Mouse (Mus musculus): Measurements from ENCODE around the gene Tmem88. TPM values are rescaled to one million over a fixed set of nuclear protein-coding genes. Genes with fewer than 3 reads are reported as not detected.
"Not testable (repeated sequence)": the region's sequence is repeated elsewhere in the genome, so short reads cannot be mapped to it uniquely, and the experiment has no call there.

Gene Tmem88
- total RNA-seq, 2 experiments from 2014 or later: 2.1 to 2.3 TPM

GRCm38 (mm10) chr11:69405397-69406200 is 7.6 kb upstream of the Tmem88 start:
- DNase-seq (ENCODE audit: low spot score in 2 of 2): no peak

- no peak for DNase-seq (ENCODE audit: low spot score in 2 of 2)
These were observed 6.8 kb upstream of the Tmem88 start for GRCm38 (mm10) chr11:69404595-69405396.

- DNase-seq (ENCODE audit: low spot score in 2 of 2): no peak
These were observed 5.9 kb upstream of the Tmem88 start for GRCm38 (mm10) chr11:69403691-69404594.

DNA sequence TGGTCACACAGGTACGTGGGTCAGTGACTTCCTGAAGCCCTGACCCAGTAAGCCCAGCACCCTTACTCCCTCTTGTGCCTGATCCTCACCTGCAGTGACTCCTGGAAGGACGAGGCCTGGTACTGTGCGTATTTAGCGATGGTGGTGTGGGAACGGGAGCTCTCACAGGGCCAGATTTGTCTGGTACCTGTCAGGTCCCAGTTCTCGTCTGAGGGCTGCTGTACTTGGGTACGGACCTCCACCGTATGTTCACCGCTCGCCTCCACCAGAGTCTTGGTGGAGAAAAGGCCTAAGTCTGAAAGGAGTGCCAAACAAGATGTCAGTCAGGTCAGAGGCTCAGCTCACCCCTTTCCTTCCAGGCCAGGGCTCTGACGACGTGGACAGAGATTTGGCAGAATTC is 4.0 kb upstream of the Tmem88 start:
- DNase-seq (ENCODE audit: low spot score in 2 of 2): no peak

- DNase-seq (ENCODE audit: low spot score in 2 of 2): peak; percentile 81 to 92
These were observed 3.2 kb upstream of the Tmem88 start for GRCm38 (mm10) chr11:69401210-69401637.

DNA sequence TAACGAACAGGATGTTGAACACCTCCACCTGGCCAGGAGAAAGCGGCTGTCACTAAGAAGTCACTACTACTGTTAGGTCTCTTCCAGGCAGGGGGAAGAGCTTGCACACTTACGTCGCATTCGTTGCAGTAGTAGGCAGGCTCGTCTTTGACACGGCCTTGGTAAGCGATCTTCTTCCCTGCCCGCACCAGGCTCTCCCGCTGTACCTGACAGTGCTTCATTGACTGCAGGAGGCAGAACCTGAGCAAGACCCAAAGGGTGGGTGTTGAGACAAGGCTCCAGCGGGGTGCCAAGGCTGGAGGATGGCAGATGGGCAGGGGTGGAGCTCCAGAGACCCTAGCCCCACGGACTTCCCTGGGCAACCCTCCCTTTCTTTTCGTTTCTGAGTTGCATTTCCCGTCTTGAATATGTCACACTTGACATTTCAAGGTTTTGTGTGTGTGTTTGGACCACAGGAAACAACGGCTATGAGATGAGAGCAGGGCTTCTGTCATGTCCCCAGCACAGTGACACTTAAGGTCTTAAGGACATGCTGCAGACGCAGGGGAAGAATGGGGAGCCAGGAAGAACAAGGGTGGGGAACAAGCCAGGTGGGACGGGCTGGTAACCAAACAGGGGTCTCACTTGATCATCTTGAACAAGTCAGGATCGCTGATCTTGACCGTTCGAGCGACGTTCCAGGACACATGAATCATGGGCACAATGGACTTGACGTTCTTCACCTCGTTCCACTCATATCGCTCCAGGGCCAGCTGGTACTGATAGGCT is 2.2 kb upstream of the Tmem88 start:
- DNase-seq (ENCODE audit: low spot score in 2 of 2): no peak

DNA sequence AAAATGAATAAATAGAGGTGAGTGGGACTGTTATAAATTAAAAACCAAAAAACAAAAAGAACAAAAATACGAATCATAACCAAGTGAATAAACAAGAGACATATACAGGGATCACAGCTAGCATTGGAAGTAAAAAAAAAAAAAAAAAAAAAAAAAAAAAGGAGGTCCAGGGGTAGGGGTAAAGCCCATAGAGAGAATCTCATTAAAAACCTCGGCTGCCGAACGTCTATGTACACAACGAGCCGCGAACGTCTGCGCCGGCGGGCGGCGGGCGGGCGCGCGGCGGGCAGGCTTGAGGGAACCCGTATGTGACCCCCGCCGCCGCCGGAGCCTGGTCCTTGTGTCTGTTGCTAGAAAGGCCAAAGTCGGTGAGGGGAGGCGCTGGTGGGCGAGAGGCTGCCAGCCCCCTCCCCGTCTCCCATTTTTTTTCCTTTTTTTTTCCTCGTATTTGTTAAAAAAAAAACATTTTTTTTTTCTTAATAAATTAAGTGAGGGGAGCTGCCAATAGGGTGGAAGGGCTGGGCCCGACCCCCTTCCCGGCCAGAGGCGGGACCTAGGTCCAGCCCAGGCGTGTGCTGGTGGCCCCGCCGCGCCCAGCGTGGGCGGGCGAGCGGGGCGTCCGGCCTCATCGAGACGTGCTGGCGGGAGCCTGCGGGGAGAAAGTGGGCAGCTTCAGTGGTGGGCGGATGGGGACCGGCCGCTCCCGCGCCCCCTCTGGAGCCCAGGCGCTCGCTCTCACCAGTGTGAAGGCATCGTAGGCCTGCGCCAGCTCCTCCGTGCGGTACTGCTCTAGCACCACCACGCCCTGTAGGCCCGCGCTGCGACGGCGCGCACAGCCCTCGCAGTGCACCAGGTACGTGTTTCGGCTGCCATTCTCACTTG is 1.4 kb upstream of the Tmem88 start:
- DNase-seq (ENCODE audit: low spot score in 2 of 2): no peak

DNA sequence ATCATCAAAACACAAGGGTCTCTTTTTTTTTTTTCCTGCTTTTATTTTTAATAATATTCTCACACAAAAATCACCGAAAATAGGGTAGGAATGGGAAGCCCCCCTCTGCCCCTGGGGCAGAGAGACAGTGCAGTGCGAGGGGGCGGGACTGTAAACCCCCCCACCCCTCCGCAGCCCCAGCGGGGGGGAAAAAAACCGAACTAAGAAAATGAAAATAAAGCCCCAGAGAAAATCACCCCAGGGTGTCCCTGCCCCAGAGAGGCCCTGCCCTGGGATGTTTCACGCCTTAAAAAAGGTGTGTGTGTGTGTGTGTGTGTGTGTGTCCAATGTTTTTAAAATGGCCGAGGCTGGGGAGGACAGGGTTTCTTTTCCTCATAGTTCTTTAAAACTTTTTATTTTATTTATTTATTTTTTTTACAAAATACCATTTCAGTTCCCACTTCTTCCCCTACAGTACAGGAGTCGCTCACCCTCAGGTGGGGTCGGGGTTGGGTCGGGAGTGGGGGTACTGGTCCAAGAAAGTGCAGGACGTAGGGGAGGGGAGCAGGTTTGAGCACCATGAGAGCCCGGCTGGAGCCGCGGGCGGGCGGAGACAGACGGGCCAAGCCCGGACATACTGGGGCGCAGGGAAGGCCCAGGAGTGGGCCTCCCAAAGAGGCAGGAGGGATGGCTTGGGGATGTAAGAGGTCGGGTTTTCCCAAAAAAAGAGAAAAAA is 609 bp upstream of the Tmem88 start:
- no peak for DNase-seq (ENCODE audit: low spot score in 2 of 2)

DNA sequence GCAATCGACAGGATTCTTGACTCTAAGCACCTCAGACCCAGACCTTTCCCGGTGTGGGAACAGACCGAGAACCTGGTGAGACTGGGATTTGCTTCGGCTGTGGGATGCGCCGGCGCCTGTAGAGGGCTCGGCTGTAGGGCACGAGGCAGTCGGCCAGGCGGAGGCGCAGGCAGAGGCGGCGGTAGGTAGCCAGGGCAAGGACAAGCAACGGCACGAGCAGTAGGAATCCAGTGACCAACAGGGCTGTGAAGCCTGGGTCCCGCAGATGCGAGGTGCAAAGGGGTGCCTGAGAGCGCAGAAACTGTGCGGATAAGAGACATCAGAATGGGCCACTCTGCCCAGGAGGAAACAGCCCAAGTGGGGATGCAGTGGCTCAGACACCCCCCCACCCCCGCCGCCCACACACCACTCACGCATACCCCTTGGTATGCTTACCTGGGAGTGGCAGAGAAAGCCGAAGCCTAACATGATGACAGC is 415 bp downstream of the Tmem88 start:
- no peak for DNase-seq (ENCODE audit: low spot score in 2 of 2)

DNA sequence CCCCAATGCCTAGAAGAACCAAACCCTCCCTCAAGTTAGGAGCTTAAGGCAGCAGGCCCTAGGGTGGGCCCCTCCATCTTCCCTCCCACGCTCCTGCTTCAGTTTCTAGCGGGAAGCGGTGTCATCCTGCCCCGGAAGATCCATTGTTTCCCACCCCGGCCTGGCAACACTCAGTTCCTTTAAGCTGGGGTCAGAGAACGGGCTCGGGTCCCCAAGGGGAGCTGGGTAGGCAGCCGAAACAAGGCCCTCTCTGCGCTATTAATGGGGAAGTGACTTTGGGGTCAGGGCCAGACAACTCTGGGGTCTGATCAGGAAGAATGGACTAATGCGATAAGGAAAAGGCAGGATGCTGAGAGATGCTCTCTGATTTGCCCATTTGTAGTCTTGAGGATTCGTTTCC is 1.3 kb downstream of the Tmem88 start:
- DNase-seq (ENCODE audit: low spot score in 2 of 2): no peak

DNA sequence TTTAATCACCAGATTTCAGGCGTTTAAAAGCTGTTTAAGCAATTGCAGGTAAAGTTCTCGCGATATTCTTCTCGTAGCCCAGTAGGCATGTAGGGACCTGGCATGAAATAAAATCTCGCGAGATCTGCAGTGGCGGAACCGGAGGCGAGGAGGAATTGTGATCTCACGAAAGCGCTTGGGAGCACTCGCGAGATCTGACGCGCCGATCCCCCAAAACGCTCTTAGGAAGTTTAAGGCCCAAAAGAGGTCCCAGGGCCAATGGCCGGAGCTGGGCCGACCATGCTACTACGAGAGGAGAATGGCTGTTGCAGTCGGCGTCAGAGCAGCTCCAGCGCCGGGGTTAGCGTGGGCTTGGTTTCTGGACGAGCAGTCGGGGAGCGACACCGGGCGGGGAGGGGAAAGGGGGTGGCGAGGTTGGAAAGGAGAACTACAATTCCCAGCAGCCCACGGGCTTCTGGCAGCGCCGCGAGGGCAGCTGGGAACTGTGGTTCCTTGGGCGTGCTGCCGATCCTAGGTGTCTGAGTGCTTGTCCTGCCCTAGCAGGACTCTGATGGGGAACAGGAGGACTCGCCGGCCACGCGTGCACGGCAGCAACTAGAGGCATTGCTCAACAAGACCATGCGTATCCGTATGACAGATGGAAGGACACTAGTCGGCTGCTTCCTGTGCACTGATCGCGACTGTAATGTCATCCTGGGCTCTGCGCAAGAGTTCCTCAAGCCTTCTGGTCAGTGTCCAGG is 2.2 kb downstream of the Tmem88 start:
- peak; percentile 98 for DNase-seq (ENCODE audit: low spot score in 2 of 2)

- peak; percentile 89 to 94 for DNase-seq (ENCODE audit: low spot score in 2 of 2)
These were observed 2.8 kb downstream of the Tmem88 start, which contains the start of the genes Naa38 and Cyb5d1 for GRCm38 (mm10) chr11:69395235-69395633. Gene Naa38 (plus strand): TSS chr11:69395487. Gene Cyb5d1 (minus strand): TSS chr11:69395631.

DNA sequence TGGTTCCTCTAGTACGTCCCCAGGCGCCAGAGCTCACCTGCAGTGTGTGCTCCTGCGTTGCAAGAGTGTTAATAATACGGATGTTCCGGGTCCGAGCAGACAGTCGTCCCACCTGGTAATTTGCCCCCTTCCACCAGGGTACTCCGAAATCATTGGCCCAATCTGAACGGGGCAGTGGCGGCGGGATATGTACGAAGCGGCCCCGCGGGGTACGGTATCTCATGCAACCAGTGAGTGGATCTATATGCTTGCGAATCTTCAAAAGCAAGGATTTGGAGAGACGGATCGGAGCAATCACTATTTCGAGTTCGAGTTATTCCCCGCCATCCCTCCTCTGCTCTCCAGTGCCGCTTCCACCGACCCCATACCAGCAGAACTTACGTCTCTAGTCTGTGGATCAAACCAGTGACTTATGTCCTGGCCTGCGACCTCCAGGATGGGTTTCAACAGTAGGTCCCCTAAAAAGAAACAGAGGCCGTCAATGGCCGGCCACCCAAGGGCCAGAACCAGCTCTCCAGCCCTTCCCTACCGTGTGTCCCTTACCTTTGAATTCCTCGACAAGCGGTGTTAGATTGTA is 3.4 kb downstream of the Tmem88 start:
- DNase-seq (ENCODE audit: low spot score in 2 of 2): not testable (repeated sequence)

- DNase-seq (ENCODE audit: low spot score in 2 of 2): peak; percentile 69 to 85
These were observed 7.5 kb downstream of the Tmem88 start for GRCm38 (mm10) chr11:69390400-69391034.

- peak in 1 of 2 experiments; percentile 74 for DNase-seq (ENCODE audit: low spot score in 2 of 2)
These were observed 8.3 kb downstream of the Tmem88 start for GRCm38 (mm10) chr11:69389531-69390399.

GRCm38 (mm10) chr11:69388680-69389079 is 9.4 kb downstream of the Tmem88 start:
- no peak for DNase-seq (ENCODE audit: low spot score in 2 of 2)
